Mouse (Mus musculus): ENCODE results near the gene Ypel3. TPM values are rescaled to one million over a fixed set of nuclear protein-coding genes. Genes with fewer than 3 reads are reported as not detected.

Gene Ypel3
- polyA plus RNA-seq (2014; fragmentation: Illumina TruSeq; extraction: RNeasy Lipid Tissue Mini Kit (QIAGEN cat#74804); ENCODE audit: low read depth, low replicate concordance) = 135 TPM

DNA sequence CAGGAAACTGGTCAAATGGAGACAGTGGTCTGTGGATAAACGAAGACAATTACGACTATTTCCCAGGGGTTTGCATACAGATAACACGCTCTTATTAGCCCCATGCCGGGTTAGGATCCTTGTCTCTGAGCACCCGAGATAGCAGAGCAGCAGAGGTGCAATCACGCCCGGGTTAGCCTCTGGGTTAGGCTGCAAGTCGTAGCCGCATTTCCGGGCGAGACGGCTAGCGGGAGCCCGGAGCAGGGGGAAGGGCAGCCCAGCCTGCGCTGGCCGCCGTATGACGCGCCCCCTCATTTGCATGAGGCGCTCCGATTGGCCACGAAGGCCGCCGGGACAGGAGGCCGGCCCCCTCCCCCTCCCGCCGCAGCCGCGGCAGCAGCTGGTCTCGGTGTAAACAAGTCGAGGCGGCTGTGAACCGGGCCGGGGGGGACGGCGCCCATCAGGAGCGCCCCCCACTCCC is at the start of gene Ypel3:
Gene Ypel3, plus strand, starts transcription at position 358 of the 460 bp plus-strand sequence.

DNA sequence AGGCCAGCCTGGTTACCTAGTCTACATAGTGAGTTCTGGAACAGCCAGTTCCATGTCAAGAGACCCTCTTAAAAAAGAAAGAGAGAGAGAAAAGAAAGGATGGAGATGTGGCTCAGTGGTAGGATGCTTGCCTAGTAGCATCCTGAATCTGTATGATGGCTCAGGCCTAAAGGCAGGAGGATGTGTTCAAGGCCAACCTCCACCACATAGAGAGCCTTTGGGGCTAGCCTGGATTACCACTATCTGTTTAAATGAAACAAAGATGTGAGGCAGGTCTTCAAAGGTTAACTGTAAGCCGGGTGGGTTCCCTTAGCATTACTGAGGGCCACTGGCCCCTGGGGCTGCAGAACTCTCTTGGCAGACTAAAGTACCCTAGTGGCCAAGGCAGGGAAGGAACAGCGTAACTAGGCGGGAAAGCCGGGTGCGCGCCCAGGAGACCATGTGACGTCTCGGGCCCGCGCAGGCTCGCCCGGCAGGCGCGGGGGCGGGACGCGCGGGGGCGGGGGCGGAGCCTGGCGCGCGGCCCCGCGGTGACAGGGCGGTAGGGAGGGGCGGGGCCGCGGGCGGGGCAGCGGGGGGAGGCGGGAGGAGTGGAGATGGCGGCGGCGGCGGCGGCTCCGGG is 17.6 kb upstream of the Ypel3 start, which contains the start of gene Mapk3:
Gene Mapk3, plus strand, starts transcription at position 552 of the 622 bp plus-strand sequence.

DNA sequence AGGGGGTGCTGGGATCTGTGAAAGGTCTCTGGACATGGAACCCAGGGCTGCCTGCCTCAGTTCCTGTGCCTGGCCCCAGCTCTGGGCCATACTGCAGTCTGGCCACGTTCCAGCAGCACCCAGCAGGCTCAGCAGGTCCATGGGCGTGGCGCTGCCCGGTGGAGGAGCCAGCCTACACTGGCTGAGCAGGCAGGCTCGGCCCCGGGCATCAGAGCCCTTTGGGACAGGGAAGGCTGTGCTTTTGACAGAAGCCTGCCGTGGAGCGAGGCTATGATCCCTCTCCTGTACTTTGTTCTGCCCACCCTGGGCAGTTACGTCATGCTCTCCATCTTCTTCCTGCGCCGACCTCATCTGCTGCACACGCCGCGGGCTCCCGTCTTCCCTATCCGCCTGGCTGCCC is 10.6 kb upstream of the Ypel3 start, which contains the start of gene Gdpd3:
Gene Gdpd3, plus strand, starts transcription at position 134 of the 400 bp plus-strand sequence.

DNA sequence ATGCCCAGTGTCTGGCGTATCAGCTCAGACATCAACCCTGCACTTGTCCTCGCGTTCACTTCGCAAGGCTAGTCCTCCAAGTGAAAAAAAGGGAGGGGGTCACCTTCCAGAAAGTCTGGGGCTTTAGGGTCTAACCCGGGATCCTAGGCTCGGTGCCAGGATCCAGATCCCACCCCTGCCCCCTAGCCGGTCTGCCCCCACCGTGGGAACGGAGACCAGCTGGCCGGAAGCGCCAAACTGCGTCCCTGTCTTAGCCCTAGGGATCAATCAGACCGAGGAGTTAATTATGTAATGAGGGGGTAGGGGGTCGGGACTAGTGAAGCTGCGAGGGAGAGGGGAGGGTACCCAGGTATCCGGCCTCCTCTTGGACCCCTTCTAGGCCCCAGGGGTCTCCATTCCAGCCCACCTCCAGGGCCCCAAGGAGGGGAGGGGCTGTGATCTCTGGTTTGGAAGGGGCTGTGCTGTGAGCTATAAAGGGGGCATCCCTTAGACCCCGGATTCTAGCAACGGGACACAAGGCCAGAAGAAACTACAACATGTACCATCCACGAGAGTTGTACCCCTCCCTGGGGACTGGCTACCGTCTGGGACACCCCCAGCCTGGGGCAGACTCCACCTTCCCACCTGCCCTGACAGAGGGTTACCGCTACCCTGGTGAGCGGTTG is 4.3 kb downstream of the Ypel3 start, which contains the start of gene Tbx6:
Gene Tbx6, plus strand, starts transcription at position 513 of the 665 bp plus-strand sequence.

DNA sequence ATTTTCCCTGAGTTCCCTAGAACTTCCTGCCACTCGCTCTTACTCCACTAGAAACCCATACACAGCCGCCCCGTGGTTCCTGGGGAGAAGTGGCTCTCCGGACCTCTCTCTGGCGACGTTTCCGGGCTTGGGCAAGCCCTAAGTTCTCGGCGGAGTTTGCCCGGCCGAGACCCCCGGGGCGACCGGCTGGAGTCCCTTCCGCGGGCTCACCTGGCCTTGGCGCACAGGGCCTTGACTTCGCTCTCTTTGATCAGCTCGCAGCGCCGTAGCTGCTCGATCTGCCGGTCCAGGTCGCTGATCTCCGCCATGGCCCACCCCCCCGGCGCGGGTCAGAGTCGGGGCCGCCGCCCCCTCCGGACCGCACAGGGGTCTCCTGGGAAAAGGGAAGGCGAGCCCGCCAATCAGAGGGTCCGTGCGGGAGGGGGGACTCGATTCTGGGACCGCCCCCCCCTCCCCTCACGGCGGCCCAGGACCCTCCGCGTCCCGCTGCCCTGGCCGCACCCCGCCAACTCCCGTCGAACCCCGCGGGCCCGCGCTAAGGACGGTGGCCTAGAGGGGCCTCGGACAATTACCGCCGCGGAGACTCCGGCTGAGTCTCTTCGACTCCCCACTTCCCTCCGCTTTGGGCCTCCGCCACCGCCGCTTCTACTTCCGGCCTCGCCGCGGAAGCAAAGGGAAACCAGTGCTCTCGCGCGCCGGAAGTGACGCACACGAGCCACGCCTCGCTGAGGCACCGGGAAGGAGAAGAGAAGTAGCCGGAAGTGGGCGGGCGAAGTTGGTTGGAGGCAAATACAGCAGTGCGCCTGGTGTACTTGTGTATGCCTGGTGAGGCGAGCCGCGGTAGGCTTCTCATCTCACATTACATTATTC is 15.3 kb downstream of the Ypel3 start, which contains the start of gene Ppp4c:
Gene Ppp4c, minus strand, starts transcription at position 646 of the 870 bp plus-strand sequence.

DNA sequence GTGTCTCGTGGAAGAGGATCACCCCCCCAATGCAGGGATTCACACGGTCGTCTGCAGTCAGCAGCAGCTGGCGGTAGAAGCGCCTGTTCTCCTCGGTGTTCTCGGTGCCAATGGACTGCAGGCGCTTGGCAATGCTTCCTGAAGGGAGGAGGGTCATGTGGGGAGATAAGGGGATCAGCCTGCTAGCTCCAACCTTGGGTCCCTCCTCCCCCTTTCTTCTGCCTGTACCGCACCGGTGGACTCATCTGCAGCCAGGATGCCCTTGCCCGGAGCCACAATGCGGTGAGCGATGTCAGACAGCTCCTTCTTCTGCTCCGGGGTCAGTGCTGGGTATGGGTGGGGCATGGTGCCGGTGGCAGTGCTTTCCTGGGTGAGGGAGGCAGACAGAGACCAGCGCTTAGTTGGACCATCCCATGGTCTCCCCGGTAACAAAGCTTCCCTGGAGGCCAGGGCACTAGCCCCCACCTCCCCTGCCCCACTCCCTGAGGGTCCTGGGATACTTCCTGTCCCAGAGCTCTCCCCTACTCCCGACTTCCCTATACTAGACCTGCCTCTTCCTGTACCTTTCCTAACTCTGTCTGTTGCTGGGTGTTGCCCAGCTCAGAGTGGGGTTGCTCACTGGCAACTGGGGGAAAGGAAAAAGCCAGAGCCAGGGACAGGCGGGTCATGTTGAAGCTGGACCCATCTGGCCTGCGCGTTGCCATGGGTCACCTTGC is 20.8 kb downstream of the Ypel3 start, which contains the start of gene Fam57b:
Gene Fam57b, plus strand, starts transcription at position 258 of the 716 bp plus-strand sequence.

Other genes with a start within 250 kb of the Ypel3 start
- gene Eif3c, start 210.5 kb upstream of the Ypel3 start, polyA plus RNA-seq (2014; fragmentation: Illumina TruSeq; extraction: RNeasy Lipid Tissue Mini Kit (QIAGEN cat#74804); ENCODE audit: low read depth, low replicate concordance) = 119 TPM
- gene Apobr, start 192.0 kb upstream of the Ypel3 start, polyA plus RNA-seq (2014; fragmentation: Illumina TruSeq; extraction: RNeasy Lipid Tissue Mini Kit (QIAGEN cat#74804); ENCODE audit: low read depth, low replicate concordance) = 34.2 TPM
- gene Cln3, start 191.1 kb upstream of the Ypel3 start, polyA plus RNA-seq (2014; fragmentation: Illumina TruSeq; extraction: RNeasy Lipid Tissue Mini Kit (QIAGEN cat#74804); ENCODE audit: low read depth, low replicate concordance) = 55.2 TPM
- gene Il27, start 182.0 kb upstream of the Ypel3 start, polyA plus RNA-seq (2014; fragmentation: Illumina TruSeq; extraction: RNeasy Lipid Tissue Mini Kit (QIAGEN cat#74804); ENCODE audit: low read depth, low replicate concordance) = 0.42 TPM
- 112 TPM for gene Nupr1, start 146.1 kb upstream of the Ypel3 start, polyA plus RNA-seq (2014; fragmentation: Illumina TruSeq; extraction: RNeasy Lipid Tissue Mini Kit (QIAGEN cat#74804); ENCODE audit: low read depth, low replicate concordance)
- gene Sgf29, start 127.6 kb upstream of the Ypel3 start, polyA plus RNA-seq (2014; fragmentation: Illumina TruSeq; extraction: RNeasy Lipid Tissue Mini Kit (QIAGEN cat#74804); ENCODE audit: low read depth, low replicate concordance) = 23.6 TPM
- 157 TPM for gene Sult1a1, start 100.5 kb upstream of the Ypel3 start, polyA plus RNA-seq (2014; fragmentation: Illumina TruSeq; extraction: RNeasy Lipid Tissue Mini Kit (QIAGEN cat#74804); ENCODE audit: low read depth, low replicate concordance)
- gene Bola2, start 81.6 kb upstream of the Ypel3 start, polyA plus RNA-seq (2014; fragmentation: Illumina TruSeq; extraction: RNeasy Lipid Tissue Mini Kit (QIAGEN cat#74804); ENCODE audit: low read depth, low replicate concordance) = 28.1 TPM
- gene Slx1b, start 81.2 kb upstream of the Ypel3 start, polyA plus RNA-seq (2014; fragmentation: Illumina TruSeq; extraction: RNeasy Lipid Tissue Mini Kit (QIAGEN cat#74804); ENCODE audit: low read depth, low replicate concordance) = 15.2 TPM
- gene Coro1a, start 69.2 kb upstream of the Ypel3 start, polyA plus RNA-seq (2014; fragmentation: Illumina TruSeq; extraction: RNeasy Lipid Tissue Mini Kit (QIAGEN cat#74804); ENCODE audit: low read depth, low replicate concordance) = 29.4 TPM
- 92.1 TPM for gene Mapk3, start 17.4 kb upstream of the Ypel3 start, polyA plus RNA-seq (2014; fragmentation: Illumina TruSeq; extraction: RNeasy Lipid Tissue Mini Kit (QIAGEN cat#74804); ENCODE audit: low read depth, low replicate concordance)
- gene Gdpd3, start 10.6 kb upstream of the Ypel3 start, polyA plus RNA-seq (2014; fragmentation: Illumina TruSeq; extraction: RNeasy Lipid Tissue Mini Kit (QIAGEN cat#74804); ENCODE audit: low read depth, low replicate concordance) = 3.7 TPM
- 1.4 TPM for gene Tbx6, start 4.5 kb downstream of the Ypel3 start, polyA plus RNA-seq (2014; fragmentation: Illumina TruSeq; extraction: RNeasy Lipid Tissue Mini Kit (QIAGEN cat#74804); ENCODE audit: low read depth, low replicate concordance)
- 76.2 TPM for gene Ppp4c, start 15.5 kb downstream of the Ypel3 start, polyA plus RNA-seq (2014; fragmentation: Illumina TruSeq; extraction: RNeasy Lipid Tissue Mini Kit (QIAGEN cat#74804); ENCODE audit: low read depth, low replicate concordance)
- 5.7 TPM for gene Fam57b, start 20.7 kb downstream of the Ypel3 start, polyA plus RNA-seq (2014; fragmentation: Illumina TruSeq; extraction: RNeasy Lipid Tissue Mini Kit (QIAGEN cat#74804); ENCODE audit: low read depth, low replicate concordance)
- gene 4930451I11Rik, start 54.7 kb downstream of the Ypel3 start, polyA plus RNA-seq (2014; fragmentation: Illumina TruSeq; extraction: RNeasy Lipid Tissue Mini Kit (QIAGEN cat#74804); ENCODE audit: low read depth, low replicate concordance) = 1.2 TPM
- not detected for gene Doc2a, start 70.5 kb downstream of the Ypel3 start, polyA plus RNA-seq (2014; fragmentation: Illumina TruSeq; extraction: RNeasy Lipid Tissue Mini Kit (QIAGEN cat#74804); ENCODE audit: low read depth, low replicate concordance)
- gene Hirip3, start 85.0 kb downstream of the Ypel3 start, polyA plus RNA-seq (2014; fragmentation: Illumina TruSeq; extraction: RNeasy Lipid Tissue Mini Kit (QIAGEN cat#74804); ENCODE audit: low read depth, low replicate concordance) = 20.1 TPM
- gene Ino80e, start 85.4 kb downstream of the Ypel3 start, polyA plus RNA-seq (2014; fragmentation: Illumina TruSeq; extraction: RNeasy Lipid Tissue Mini Kit (QIAGEN cat#74804); ENCODE audit: low read depth, low replicate concordance) = 32.6 TPM
- gene Taok2, start 107.7 kb downstream of the Ypel3 start, polyA plus RNA-seq (2014; fragmentation: Illumina TruSeq; extraction: RNeasy Lipid Tissue Mini Kit (QIAGEN cat#74804); ENCODE audit: low read depth, low replicate concordance) = 53.1 TPM
- 58.2 TPM for gene Tmem219, start 146.0 kb downstream of the Ypel3 start, polyA plus RNA-seq (2014; fragmentation: Illumina TruSeq; extraction: RNeasy Lipid Tissue Mini Kit (QIAGEN cat#74804); ENCODE audit: low read depth, low replicate concordance)
- 12.5 TPM for gene Kctd13, start 151.9 kb downstream of the Ypel3 start, polyA plus RNA-seq (2014; fragmentation: Illumina TruSeq; extraction: RNeasy Lipid Tissue Mini Kit (QIAGEN cat#74804); ENCODE audit: low read depth, low replicate concordance)
- 0.30 TPM for gene Asphd1, start 172.6 kb downstream of the Ypel3 start, polyA plus RNA-seq (2014; fragmentation: Illumina TruSeq; extraction: RNeasy Lipid Tissue Mini Kit (QIAGEN cat#74804); ENCODE audit: low read depth, low replicate concordance)
- gene Sez6l2, start 173.6 kb downstream of the Ypel3 start, polyA plus RNA-seq (2014; fragmentation: Illumina TruSeq; extraction: RNeasy Lipid Tissue Mini Kit (QIAGEN cat#74804); ENCODE audit: low read depth, low replicate concordance) = 1.5 TPM
- gene Cdipt, start 199.0 kb downstream of the Ypel3 start, polyA plus RNA-seq (2014; fragmentation: Illumina TruSeq; extraction: RNeasy Lipid Tissue Mini Kit (QIAGEN cat#74804); ENCODE audit: low read depth, low replicate concordance) = 96.0 TPM
- gene Cdiptos, start 199.1 kb downstream of the Ypel3 start, polyA plus RNA-seq (2014; fragmentation: Illumina TruSeq; extraction: RNeasy Lipid Tissue Mini Kit (QIAGEN cat#74804); ENCODE audit: low read depth, low replicate concordance) = 29.3 TPM
- gene Mvp, start 237.7 kb downstream of the Ypel3 start, polyA plus RNA-seq (2014; fragmentation: Illumina TruSeq; extraction: RNeasy Lipid Tissue Mini Kit (QIAGEN cat#74804); ENCODE audit: low read depth, low replicate concordance) = 50.9 TPM
- gene Pagr1b, start 239.5 kb downstream of the Ypel3 start, polyA plus RNA-seq (2014; fragmentation: Illumina TruSeq; extraction: RNeasy Lipid Tissue Mini Kit (QIAGEN cat#74804); ENCODE audit: low read depth, low replicate concordance) = 1.6 TPM
- gene Pagr1a, start 240.4 kb downstream of the Ypel3 start, polyA plus RNA-seq (2014; fragmentation: Illumina TruSeq; extraction: RNeasy Lipid Tissue Mini Kit (QIAGEN cat#74804); ENCODE audit: low read depth, low replicate concordance) = not detected
- 26.3 TPM for gene Gm42742, start 244.1 kb downstream of the Ypel3 start, polyA plus RNA-seq (2014; fragmentation: Illumina TruSeq; extraction: RNeasy Lipid Tissue Mini Kit (QIAGEN cat#74804); ENCODE audit: low read depth, low replicate concordance)
- 2.7 TPM for gene Prrt2, start 244.3 kb downstream of the Ypel3 start, polyA plus RNA-seq (2014; fragmentation: Illumina TruSeq; extraction: RNeasy Lipid Tissue Mini Kit (QIAGEN cat#74804); ENCODE audit: low read depth, low replicate concordance)